Comparison of ENCODE assay signal across 9 mouse cellular contexts in the genomic region with DNA sequence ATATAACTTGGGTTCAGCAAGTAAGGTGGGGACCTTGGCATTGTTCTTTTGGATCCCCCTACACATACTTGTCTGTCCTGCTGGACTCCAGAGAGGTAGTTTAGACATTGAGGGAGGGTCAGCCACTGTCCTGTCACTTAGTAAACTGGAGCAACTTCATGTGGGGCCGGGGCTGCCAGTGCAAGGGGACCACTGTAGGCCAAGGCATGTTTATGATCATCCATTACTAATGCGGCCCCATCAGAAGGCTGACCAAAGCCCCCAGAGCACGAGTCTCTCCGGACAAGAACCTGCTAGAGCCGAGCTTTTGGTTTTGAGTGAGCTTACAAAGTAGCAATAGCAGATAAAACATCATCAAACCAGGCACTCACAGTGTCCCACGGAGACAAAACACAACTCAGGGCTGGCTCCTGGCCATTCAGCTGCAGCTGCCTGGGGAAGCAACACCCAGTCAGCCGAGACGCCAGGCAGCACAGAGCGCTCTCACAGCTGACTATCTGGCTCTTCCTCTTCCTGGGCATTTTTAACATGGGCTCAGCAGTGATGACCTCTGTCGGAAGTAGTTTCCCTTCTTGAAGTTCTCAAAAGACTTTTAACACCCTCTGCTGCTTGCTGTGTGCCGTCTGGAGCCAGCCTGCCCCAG. TPM values are rescaled to one million over a fixed set of nuclear protein-coding genes. Genes with fewer than 3 reads are reported as not detected.
A peak's percentile ranks its signal among the peaks of the same experiment; 100 is the strongest.
DNase-seq lines count a peak whose midpoint lies in the region; ATAC-seq and TF ChIP-seq lines count a peak whose summit lies in the region.
"Had no signal": no experiment of that assay in that cellular context is flagged by ENCODE, and none has a peak within 500 bp of the region (broad histone marks: within the 10 kb centered on the region; RNA-seq: fewer than 3 reads in every experiment).

No protein-coding gene starts in this region.

- no peak for TF ChIP-seq EP300 in lung, postnatal 0 days (IDR thresholded peaks at IDR 0.05)

- 58% methylated on average over 11 of the region's 11 CpGs for WGBS in cerebellum, adult 2 months
- WGBS in heart, embryonic 14.5 days, result 53% methylated on average over 11 of the region's 11 CpGs
- WGBS in lung, postnatal 0 days, result 62% methylated on average over 11 of the region's 11 CpGs
- 77% methylated on average over 11 of the region's 11 CpGs for WGBS in intestine, embryonic 16.5 days
- 91% methylated on average over 11 of the region's 11 CpGs for WGBS in forebrain, embryonic 11.5 days

- H3K4me1 ChIP-seq in cerebellum, adult 2 months (ENCODE audit: control insufficient read depth, insufficient read depth, low read length), result peaks cover 54% of the 10 kb centered on the region
- peaks cover 0 to 10% of the 10 kb centered on the region in 2 experiments; a peak in 3 of 4 replicates for H3K4me1 ChIP-seq in heart, embryonic 14.5 days (ENCODE audit: control insufficient read depth in 2 of 2, insufficient read depth in 2 of 2, low read length in 2 of 2)
- no peaks in the 10 kb centered on the region for H3K4me1 ChIP-seq in lung, postnatal 0 days (ENCODE audit: insufficient read depth, low read depth, low read length)
- no peaks in the 10 kb centered on the region for H3K4me1 ChIP-seq in intestine, embryonic 16.5 days (ENCODE audit: control insufficient read depth, insufficient read depth, low read length)
- H3K4me1 ChIP-seq in forebrain, embryonic 11.5 days (replicated peaks; ENCODE audit: control insufficient read depth, insufficient read depth, low read length), result peaks cover 5% of the 10 kb centered on the region

- H3K36me3 ChIP-seq in heart, embryonic 14.5 days (ENCODE audit: control insufficient read depth, insufficient read depth, low read length), result peaks cover 67% of the 10 kb centered on the region
- H3K36me3 ChIP-seq in lung, postnatal 0 days (ENCODE audit: insufficient read depth, low read length), result peaks cover 23% of the 10 kb centered on the region
- H3K36me3 ChIP-seq in intestine, embryonic 16.5 days (ENCODE audit: control insufficient read depth, insufficient read depth, low read length), result peaks cover 8% of the 10 kb centered on the region; the same call in 1 of the 2 replicates
- H3K36me3 ChIP-seq in forebrain, embryonic 11.5 days (ENCODE audit: control insufficient read depth, insufficient read depth, low read length), result peaks cover 8% of the 10 kb centered on the region; the same call in 1 of the 2 replicates

- peak in 1 of 2 experiments; percentile 39 for DNase-seq in cerebellum, adult 2 months
- no peak for DNase-seq in cerebellum, adult 18-20 months
- DNase-seq in Muller cell, postnatal 12 days (ENCODE audit: inconsistent ontology term), result peak; percentile 72
- peak; percentile 53 for DNase-seq in lung, postnatal 0 days (ENCODE audit: low spot score)
- DNase-seq in forebrain, embryonic 11.5 days (ENCODE audit: low spot score), result no peak
- DNase-seq in embryo, embryonic 10 days (ENCODE audit: low spot score), result no peak
- DNase-seq: liver, embryonic 13.5 days had no signal

- H3K27ac ChIP-seq in cerebellum, adult 2 months (ENCODE audit: insufficient read depth, low read length), result peak overlapping the region; percentile 18
- H3K27ac ChIP-seq in heart, embryonic 14.5 days (replicated peaks in 1 of 2; ENCODE audit: control insufficient read depth in 1 of 2, insufficient read depth in 1 of 2, low read depth in 2 of 2, low read length in 2 of 2), result peak overlapping the region; percentile 24 to 31; a peak in 3 of 4 replicates
- no peak overlapping the region for H3K27ac ChIP-seq in lung, postnatal 0 days (ENCODE audit: low read length)
- H3K27ac ChIP-seq in intestine, embryonic 16.5 days (ENCODE audit: low read length), result no peak overlapping the region
- H3K27ac ChIP-seq in forebrain, embryonic 11.5 days (ENCODE audit: low read depth, low read length), result no peak overlapping the region
- H3K27ac ChIP-seq: liver, embryonic 13.5 days had no signal

- ATAC-seq in heart, embryonic 14.5 days (ENCODE audit: insufficient number of reproducible peaks, insufficient read depth, low FRiP score, low read depth), result no peak
- 0 out of 2 replicates have a peak, but pooled peaks have one; percentile 20 for ATAC-seq in lung, postnatal 0 days
- ATAC-seq in intestine, embryonic 16.5 days, result no peak
- ATAC-seq in forebrain, embryonic 11.5 days (replicated peaks; ENCODE audit: low FRiP score), result no peak

- TF ChIP-seq CTCF in cerebellum, adult 2 months (IDR thresholded peaks at IDR 0.05; ENCODE audit: borderline replicate concordance, insufficient read depth, low read depth, low read length), result no peak
- TF ChIP-seq CTCF in lung, postnatal 0 days (IDR thresholded peaks at IDR 0.05), result no peak

- TF ChIP-seq POLR2A in cerebellum, adult 2 months (IDR thresholded peaks at IDR 0.05; ENCODE audit: borderline replicate concordance, insufficient read depth, low read length), result no peak

- H3K4me2 ChIP-seq in heart, embryonic 14.5 days (ENCODE audit: low read length), result no peak overlapping the region
- no peak overlapping the region for H3K4me2 ChIP-seq in lung, postnatal 0 days (replicated peaks; ENCODE audit: low read depth, low read length)
- H3K4me2 ChIP-seq in intestine, embryonic 16.5 days (ENCODE audit: low read depth, low read length), result no peak overlapping the region
- H3K4me2 ChIP-seq in forebrain, embryonic 11.5 days (ENCODE audit: low read depth, low read length, severe bottlenecking), result no peak overlapping the region
- H3K4me2 ChIP-seq: liver, embryonic 13.5 days had no signal

- H3K4me3 ChIP-seq in cerebellum, adult 2 months (replicated peaks; ENCODE audit: insufficient read depth, low read depth, low read length), result no peak overlapping the region
- H3K4me3 ChIP-seq in heart, embryonic 14.5 days (ENCODE audit: control insufficient read depth in 1 of 2, insufficient read depth in 1 of 2, low read depth in 1 of 2, low read length in 2 of 2), result no peak overlapping the region
- H3K4me3 ChIP-seq in lung, postnatal 0 days (ENCODE audit: low read depth, low read length), result no peak overlapping the region
- no peak overlapping the region for H3K4me3 ChIP-seq in intestine, embryonic 16.5 days (ENCODE audit: low read length)
- H3K4me3 ChIP-seq in forebrain, embryonic 11.5 days (ENCODE audit: low read depth, low read length), result no peak overlapping the region
- H3K4me3 ChIP-seq: liver, embryonic 13.5 days had no signal

- no peaks in the 10 kb centered on the region for H3K9me3 ChIP-seq in heart, embryonic 14.5 days (ENCODE audit: control insufficient read depth, low read length)
- H3K9me3 ChIP-seq in lung, postnatal 0 days (ENCODE audit: low read length), result no peaks in the 10 kb centered on the region
- H3K9me3 ChIP-seq in intestine, embryonic 16.5 days (ENCODE audit: control insufficient read depth, low read length), result no peaks in the 10 kb centered on the region
- H3K9me3 ChIP-seq in forebrain, embryonic 11.5 days (ENCODE audit: control insufficient read depth, low read length), result no peaks in the 10 kb centered on the region
- H3K9me3 ChIP-seq: liver, embryonic 13.5 days had no signal

- H3K27me3 ChIP-seq in cerebellum, adult 2 months (ENCODE audit: control insufficient read depth, insufficient read depth, low read length), result no peaks in the 10 kb centered on the region
- no peaks in the 10 kb centered on the region for H3K27me3 ChIP-seq in heart, embryonic 14.5 days (ENCODE audit: control insufficient read depth, insufficient read depth, low read length)
- no peaks in the 10 kb centered on the region for H3K27me3 ChIP-seq in lung, postnatal 0 days (replicated peaks; ENCODE audit: insufficient read depth, low read length)
- H3K27me3 ChIP-seq in intestine, embryonic 16.5 days (replicated peaks; ENCODE audit: control insufficient read depth, insufficient read depth, low read length), result no peaks in the 10 kb centered on the region
- H3K27me3 ChIP-seq in forebrain, embryonic 11.5 days (ENCODE audit: control insufficient read depth, insufficient read depth, low read length), result no peaks in the 10 kb centered on the region
- H3K27me3 ChIP-seq: liver, embryonic 13.5 days had no signal

- H3K9ac ChIP-seq in heart, embryonic 14.5 days (ENCODE audit: low read length), result no peak overlapping the region
- H3K9ac ChIP-seq in lung, postnatal 0 days (replicated peaks; ENCODE audit: low read depth), result no peak overlapping the region
- no peak overlapping the region for H3K9ac ChIP-seq in intestine, embryonic 16.5 days (ENCODE audit: low read depth, low read length)
- no peak overlapping the region for H3K9ac ChIP-seq in forebrain, embryonic 11.5 days (ENCODE audit: low read length)
- H3K9ac ChIP-seq: liver, embryonic 13.5 days had no signal

RNA-seq across cellular contexts. Expression of a gene that starts 39.8 kb away (rescaled TPM):
- 19.1 and 20.3 TPM in 2 replicates for polyA plus RNA-seq in cerebellum, adult 2 months (2012; rRNA removed)
- polyA plus RNA-seq in heart, embryonic 14.5 days (2014; fragmentation: Nextera tagmentation; extraction: Ambion mirVana), result 4.4 and 4.6 TPM in 2 replicates
- polyA plus RNA-seq in lung, postnatal 0 days (2015; fragmentation: Nextera tagmentation; extraction: Ambion mirVana), result 4.7 and 6.2 TPM in 2 replicates
- polyA plus RNA-seq in intestine, embryonic 16.5 days (2015; fragmentation: Nextera tagmentation; extraction: Ambion mirVana), result 1.9 and 2.0 TPM in 2 replicates
- 2.5 and 3.5 TPM in 2 replicates for polyA plus RNA-seq in forebrain, embryonic 11.5 days (2014; fragmentation: Nextera tagmentation; extraction: Ambion mirVana)

Comparison
In these comparisons a context has a peak if more than half of its experiments do, and no peak if none do; other contexts are left out.
1. DNase-seq: peak in Muller cell, postnatal 12 days (single experiment) and lung, postnatal 0 days (single experiment); none in cerebellum, adult 18-20 months (0 of 2), forebrain, embryonic 11.5 days (single experiment) and embryo, embryonic 10 days (single experiment).
2. H3K27ac ChIP-seq: peak in cerebellum, adult 2 months (single experiment) and heart, embryonic 14.5 days (2 of 2); none in lung, postnatal 0 days (single experiment), intestine, embryonic 16.5 days (single experiment) and forebrain, embryonic 11.5 days (single experiment).